Mouse (Mus musculus) liver, embryonic 13.5 days (tissue): ENCODE results near the gene Crb1. TPM values are rescaled to one million over a fixed set of nuclear protein-coding genes. Genes with fewer than 3 reads are reported as not detected.

Source experiments
- ATAC-seq: fragments of 200-750 bp; cut with Nextera tagmentation; 2 replicates; pipeline ENCODE4 v1.8.0; 2017; ENCODE audit warnings: low read depth, mild to moderate bottlenecking, moderate number of reproducible peaks, moderate library complexity
- DNase-seq: peaks from one replicate; pipeline ENCODE4 v3.0.0; 2022
- H3K27ac ChIP-seq: fragments of 300-500 bp; sonication (generic); 2 replicates; pipeline ENCODE4 v1.5.1; 2015; ENCODE audit warnings: moderate library complexity, mild to moderate bottlenecking, inconsistent platforms
- H3K27me3 ChIP-seq: fragments of 300-500 bp; sonication (generic); 2 replicates; pipeline ENCODE4 v1.6.1; 2015; ENCODE audit warnings: mild to moderate bottlenecking, inconsistent platforms
- H3K36me3 ChIP-seq: fragments of 300-500 bp; sonication (generic); 2 replicates; pipeline ENCODE4 v1.6.1; 2015; ENCODE audit warnings: mild to moderate bottlenecking, inconsistent platforms
- H3K4me1 ChIP-seq: fragments of 300-500 bp; sonication (generic); replicated peaks from 2 replicates; pipeline ENCODE4 v1.6.1; 2015; ENCODE audit warnings: inconsistent platforms
- H3K4me2 ChIP-seq: fragments of 300-500 bp; sonication (generic); 2 replicates; pipeline ENCODE4 v1.6.1; 2015; ENCODE audit warnings: inconsistent platforms, mild to moderate bottlenecking, moderate library complexity
- H3K4me3 ChIP-seq: fragments of 300-500 bp; sonication (generic); replicated peaks from 2 replicates; pipeline ENCODE4 v1.5.1; 2015; ENCODE audit warnings: mild to moderate bottlenecking, inconsistent platforms
- H3K9ac ChIP-seq: fragments of 300-500 bp; sonication (generic); 2 replicates; pipeline ENCODE4 v1.6.1; 2015; ENCODE audit warnings: mild to moderate bottlenecking, inconsistent platforms
- H3K9me3 ChIP-seq: fragments of 300-500 bp; sonication (generic); replicated peaks from 2 replicates; pipeline ENCODE4 v1.6.1; 2016; ENCODE audit warnings: inconsistent platforms
- WGBS: fragments of 180-500 bp; shearing (Covaris S2); methylation state at CpG from one replicate; pipeline ENCODE4 v1.1.7; 2015; ENCODE audit not compliant: insufficient replicate concordance; 5-methylcytosine and 5-hydroxymethylcytosine counted together
- polyA plus RNA-seq: library from polyadenylated mRNA; unstranded; fragments of >200 nt; fragmentation: Nextera tagmentation; extraction: Ambion mirVana; gene quantifications from 2 replicates; pipeline ENCODE4 v1.2.1, GENCODE M21; 2015

Crb1 gene
- polyA plus RNA-seq, 1 experiment from 2014 or later = not detected

DNA sequence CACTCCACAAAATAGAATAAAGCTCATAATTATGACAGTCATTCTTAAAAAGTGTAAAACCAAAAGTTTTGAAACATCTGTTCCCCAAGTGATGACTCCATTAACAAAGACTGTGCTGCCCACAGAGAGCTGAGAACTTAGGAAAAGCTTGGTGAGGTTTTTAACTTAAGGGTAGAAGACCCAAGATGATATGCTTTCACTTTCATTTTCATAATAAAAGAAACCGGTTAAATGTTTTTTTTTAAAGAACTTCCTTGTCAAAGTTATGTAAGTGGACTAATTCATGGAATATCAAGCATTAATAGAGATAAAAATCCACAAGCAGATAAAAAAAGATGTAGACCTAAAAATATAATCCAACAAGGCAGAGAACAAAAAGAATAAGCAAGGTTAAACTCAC lies 113.7 kb downstream of the Crb1 start:
- no peaks in the 10 kb centered on the region for H3K27me3 ChIP-seq
- no peak for DNase-seq
- ATAC-seq = no peak
- H3K9ac ChIP-seq = no peak overlapping the region
- no peaks in the 10 kb centered on the region for H3K36me3 ChIP-seq
- no peak overlapping the region for H3K4me2 ChIP-seq
- H3K27ac ChIP-seq = no peak overlapping the region
- no peak overlapping the region for H3K4me3 ChIP-seq
- 24% methylated on average over 1 of the region's 1 CpGs for WGBS
- H3K9me3 ChIP-seq = no peaks in the 10 kb centered on the region
- H3K4me1 ChIP-seq = no peaks in the 10 kb centered on the region

DNA sequence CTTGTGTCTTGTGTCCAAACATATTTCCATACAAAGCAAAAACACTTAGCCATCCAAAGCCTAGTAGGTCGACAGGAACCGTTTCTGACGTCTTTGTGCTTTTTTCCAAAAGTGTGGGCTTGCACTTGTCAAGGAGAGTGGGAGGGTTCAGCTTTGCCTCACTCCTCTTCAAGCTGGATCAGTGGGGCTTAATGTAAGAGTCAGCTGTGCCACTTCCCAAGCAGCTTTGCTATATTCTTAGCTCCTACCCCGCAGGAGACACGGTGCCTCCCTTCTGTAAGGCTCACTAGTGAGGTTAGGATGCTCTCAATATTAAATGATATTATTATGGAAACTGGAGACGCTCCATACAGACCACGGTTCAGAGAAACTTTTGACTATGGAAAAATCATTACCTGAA lies 121.3 kb downstream of the Crb1 start:
- ATAC-seq (no peak), DNase-seq (no peak)
- no peaks in the 10 kb centered on the region for H3K36me3 ChIP-seq
- H3K27ac ChIP-seq = no peak overlapping the region
- H3K4me2 ChIP-seq = no peak overlapping the region
- H3K27me3 ChIP-seq = no peaks in the 10 kb centered on the region
- no peak overlapping the region for H3K4me3 ChIP-seq
- H3K4me1 ChIP-seq = no peaks in the 10 kb centered on the region
- 57% methylated on average over 7 of the region's 7 CpGs for WGBS
- no peaks in the 10 kb centered on the region for H3K9me3 ChIP-seq
- no peak overlapping the region for H3K9ac ChIP-seq

DNA sequence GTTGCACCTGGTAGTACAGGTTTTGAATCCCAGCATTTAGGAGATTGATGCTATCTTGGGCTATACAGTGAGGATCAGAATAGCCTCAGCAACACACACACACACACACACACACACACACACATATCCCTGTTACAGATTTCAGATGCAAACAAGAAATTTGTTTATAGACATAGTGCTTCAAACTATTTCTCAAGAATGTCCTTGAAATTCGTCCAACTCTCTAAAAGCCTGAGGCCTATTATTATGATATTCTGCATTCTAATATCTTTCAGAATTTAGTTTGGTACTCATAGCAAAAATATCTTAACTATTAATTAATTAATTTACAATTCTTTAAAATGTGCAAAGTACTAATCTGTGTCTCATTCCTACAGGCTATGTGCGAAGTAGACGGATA lies 124.9 kb downstream of the Crb1 start:
- WGBS = 74% methylated on average over 3 of the region's 3 CpGs
- no peak for DNase-seq

DNA sequence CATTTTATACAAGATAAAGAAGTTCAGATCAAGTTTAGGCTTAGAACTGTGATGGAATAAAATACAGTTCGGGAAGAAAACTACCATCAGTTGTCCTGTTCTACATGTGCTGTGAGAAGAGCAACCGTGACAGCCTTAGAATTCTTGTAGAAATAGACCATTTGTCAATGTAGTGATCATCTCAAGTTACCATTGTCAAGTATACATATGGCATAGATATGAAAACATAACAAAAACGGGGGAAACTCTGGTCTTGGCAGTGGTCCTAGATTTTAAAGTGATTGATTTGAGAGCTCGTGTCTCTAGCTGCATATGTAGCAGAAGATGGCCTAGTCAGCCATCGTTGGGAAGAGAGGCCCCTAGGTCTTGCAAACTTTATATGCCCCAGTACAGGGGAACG lies 127.7 kb downstream of the Crb1 start:
- WGBS = 57% methylated on average over 6 of the region's 6 CpGs
- no peak for DNase-seq

More for the DNA sequence above, 124.9 kb downstream of the Crb1 start:
- no peaks in the 10 kb centered on the region for H3K36me3 ChIP-seq
- no peaks in the 10 kb centered on the region for H3K9me3 ChIP-seq
- H3K4me2 ChIP-seq = no peak overlapping the region
- H3K27ac ChIP-seq = no peak overlapping the region
- no peak overlapping the region for H3K4me3 ChIP-seq
- H3K9ac ChIP-seq = no peak overlapping the region
- H3K27me3 ChIP-seq = no peaks in the 10 kb centered on the region
- no peak for ATAC-seq
- no peaks in the 10 kb centered on the region for H3K4me1 ChIP-seq

DNA sequence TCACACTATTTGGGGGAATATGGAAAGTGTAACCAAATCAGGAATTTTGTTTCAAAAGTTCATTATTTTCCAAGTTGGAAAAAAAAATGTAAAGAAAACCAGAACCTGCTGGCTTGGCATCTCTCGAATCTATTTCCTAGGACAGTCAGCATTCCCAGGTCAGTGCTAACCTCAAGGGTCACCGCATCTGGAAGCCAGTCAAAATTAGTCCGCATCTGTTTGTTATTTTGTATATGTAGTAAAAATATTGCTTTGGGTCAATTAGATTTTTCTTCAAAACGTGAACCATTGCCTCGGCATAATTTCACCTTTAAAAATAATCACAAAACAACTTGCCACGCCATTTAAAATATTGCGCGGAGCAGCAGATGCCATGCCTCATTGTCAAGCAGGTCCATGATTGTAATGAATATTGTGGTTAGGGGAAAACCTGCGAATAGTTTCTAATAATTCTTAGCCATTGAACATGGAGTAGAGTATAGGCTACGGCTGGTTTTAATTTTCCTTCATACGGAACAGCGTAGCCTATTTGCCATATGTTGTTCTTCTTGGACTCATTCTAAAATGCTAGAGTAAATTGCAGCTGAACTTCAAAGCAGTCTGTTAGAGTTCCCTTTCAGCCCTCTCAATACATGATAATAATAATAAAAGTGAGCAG lies 130.0 kb downstream of the Crb1 start:
- H3K36me3 ChIP-seq = no peaks in the 10 kb centered on the region
- ATAC-seq (no peak), DNase-seq (no peak)
- WGBS = 78% methylated on average over 12 of the region's 12 CpGs
- H3K27me3 ChIP-seq = no peaks in the 10 kb centered on the region
- H3K27ac ChIP-seq = no peak overlapping the region
- no peaks in the 10 kb centered on the region for H3K9me3 ChIP-seq
- no peak overlapping the region for H3K4me3 ChIP-seq
- no peak overlapping the region for H3K4me2 ChIP-seq
- H3K4me1 ChIP-seq = no peaks in the 10 kb centered on the region
- H3K9ac ChIP-seq = no peak overlapping the region

More for the DNA sequence above, 127.7 kb downstream of the Crb1 start:
- H3K9ac ChIP-seq = no peak overlapping the region
- no peaks in the 10 kb centered on the region for H3K9me3 ChIP-seq
- H3K4me1 ChIP-seq = no peaks in the 10 kb centered on the region
- no peak overlapping the region for H3K4me3 ChIP-seq
- ATAC-seq = no peak
- H3K27ac ChIP-seq = no peak overlapping the region
- H3K27me3 ChIP-seq = no peaks in the 10 kb centered on the region
- H3K36me3 ChIP-seq = no peaks in the 10 kb centered on the region
- no peak overlapping the region for H3K4me2 ChIP-seq

DNA sequence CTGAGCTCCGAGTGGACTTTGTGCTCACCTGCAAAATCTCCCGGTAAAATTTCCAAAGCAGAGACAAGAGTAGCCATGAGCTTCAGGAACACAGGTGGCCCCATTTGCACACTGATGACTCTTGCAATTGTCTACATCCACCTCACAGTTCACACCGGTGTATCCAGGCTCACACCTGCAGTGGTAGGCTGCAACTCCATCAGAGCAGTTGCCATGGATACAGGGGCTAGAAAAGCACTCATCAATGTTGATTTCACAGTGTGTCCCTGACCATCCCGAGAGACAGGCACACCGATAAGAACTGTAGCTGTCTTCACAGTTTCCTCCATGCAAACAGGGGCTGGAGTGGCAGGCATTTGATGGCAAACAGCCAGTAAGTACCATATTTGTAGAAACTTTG lies 140.1 kb downstream of the Crb1 start:
- WGBS = 53% methylated on average over 5 of the region's 5 CpGs
- no peak overlapping the region for H3K4me3 ChIP-seq
- no peak overlapping the region for H3K27ac ChIP-seq
- no peaks in the 10 kb centered on the region for H3K27me3 ChIP-seq
- no peak overlapping the region for H3K9ac ChIP-seq
- no peaks in the 10 kb centered on the region for H3K4me1 ChIP-seq
- ATAC-seq (no peak), DNase-seq (no peak)
- no peaks in the 10 kb centered on the region for H3K9me3 ChIP-seq
- H3K4me2 ChIP-seq = no peak overlapping the region
- H3K36me3 ChIP-seq = no peaks in the 10 kb centered on the region

DNA sequence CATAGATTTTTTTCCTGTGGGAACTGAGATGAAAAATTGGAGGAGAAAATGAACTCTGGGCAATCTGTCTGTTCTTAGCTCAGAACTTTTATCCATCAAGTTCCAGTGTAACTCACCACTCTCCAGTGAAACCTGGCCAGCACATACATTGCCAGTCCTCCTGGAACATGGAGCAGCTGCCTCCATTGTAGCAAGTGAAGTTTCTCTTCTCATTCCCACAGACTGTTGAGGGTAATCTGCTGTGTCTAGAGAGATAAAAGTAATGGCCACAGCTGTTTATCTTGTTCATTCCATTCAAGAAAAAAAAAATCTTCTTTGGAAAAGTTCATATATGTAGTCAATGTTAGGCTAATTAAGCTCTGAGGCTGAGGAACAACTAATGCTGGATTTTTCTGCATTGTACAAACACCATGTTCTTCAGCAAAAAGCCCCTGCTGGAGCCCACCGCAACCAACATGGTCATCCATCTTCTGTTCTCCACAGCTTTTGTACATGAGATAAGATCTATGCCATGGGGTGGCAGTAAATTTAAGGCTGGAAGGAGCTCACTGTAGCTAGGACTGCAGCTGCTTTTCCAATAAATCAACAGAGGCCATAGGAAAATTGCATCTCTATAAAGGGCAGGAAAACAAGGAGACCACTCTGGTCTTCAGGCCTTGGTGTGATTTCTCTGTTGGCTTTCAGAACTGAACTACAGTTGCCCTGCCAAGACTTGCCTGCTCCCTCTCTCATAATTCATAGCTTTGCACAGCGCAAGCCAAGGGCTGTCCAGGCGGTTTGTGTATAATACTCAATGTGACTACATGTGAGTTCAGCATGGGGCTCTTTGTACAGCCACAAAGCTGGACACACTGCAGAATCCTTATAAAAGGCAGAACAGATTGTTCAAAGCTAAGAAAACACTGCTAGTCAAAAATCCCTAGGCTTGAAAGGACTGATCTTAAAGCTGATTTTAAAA lies 142.0 kb downstream of the Crb1 start:
- Histone ChIP-seq H3K9me3 (no peaks in the 10 kb centered on the region), H3K4me2 (no peak overlapping the region), H3K9ac (no peak overlapping the region), H3K4me1 (no peaks in the 10 kb centered on the region), H3K27me3 (no peaks in the 10 kb centered on the region), H3K4me3 (no peak overlapping the region), H3K36me3 (no peaks in the 10 kb centered on the region), H3K27ac (no peak overlapping the region)
- DNase-seq (no peak), ATAC-seq (no peak)
- 82% methylated on average over 3 of the region's 3 CpGs for WGBS

DNA sequence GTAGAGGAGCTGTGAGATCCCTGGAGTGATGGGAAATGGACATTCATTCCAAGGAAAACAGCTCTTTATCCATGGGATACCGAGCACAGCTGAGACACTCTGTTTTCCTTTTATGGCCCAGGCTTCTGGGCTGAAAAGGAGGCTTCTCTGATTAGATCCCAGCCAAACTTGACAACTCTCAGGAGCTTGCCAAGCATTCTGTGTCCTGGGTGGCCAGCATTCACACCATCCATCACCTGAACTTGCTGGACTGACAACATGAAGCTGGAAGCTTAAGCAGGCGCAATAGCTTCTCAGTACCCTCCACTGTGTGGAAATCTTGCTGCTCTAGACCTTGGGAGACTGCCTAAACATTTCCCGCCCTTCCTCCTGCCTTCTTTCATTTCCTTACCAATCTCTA lies 144.3 kb downstream of the Crb1 start:
- Histone ChIP-seq H3K4me3 (no peak overlapping the region), H3K27me3 (no peaks in the 10 kb centered on the region), H3K4me1 (no peaks in the 10 kb centered on the region), H3K9ac (no peak overlapping the region), H3K27ac (no peak overlapping the region), H3K4me2 (no peak overlapping the region), H3K36me3 (no peaks in the 10 kb centered on the region), H3K9me3 (no peaks in the 10 kb centered on the region)
- DNase-seq (no peak), ATAC-seq (no peak)
- 44% methylated on average over 3 of the region's 3 CpGs for WGBS

DNA sequence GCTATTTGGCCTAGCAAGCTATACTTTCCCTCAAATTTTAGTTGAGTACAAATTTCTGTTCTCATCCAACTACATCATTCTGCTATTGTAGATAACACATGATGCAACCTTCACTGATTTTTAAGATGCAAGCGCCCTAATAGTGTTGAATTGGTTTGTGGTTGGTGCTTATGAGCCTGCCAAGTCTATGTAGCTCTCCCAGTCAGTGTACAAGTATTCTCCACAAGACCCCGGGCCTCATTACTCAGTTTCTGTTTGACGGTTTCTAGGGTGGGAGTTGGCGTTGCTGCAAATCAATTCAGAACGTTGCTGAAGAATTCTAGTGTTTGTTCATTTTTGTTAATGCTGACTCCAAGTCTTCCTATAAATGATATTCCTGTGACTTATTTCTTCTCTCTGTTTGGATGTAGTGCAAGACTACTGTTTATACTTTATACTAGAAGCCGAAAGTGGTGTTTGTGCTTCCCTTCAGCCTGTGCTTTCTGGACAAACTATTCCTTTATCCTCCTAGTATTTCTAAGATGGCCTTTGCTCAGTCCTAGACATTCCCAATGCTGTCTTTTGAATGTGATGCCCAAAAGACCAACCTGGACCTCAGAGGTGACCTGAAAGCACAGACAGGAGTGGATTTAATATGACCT lies 152.5 kb downstream of the Crb1 start:
- Histone ChIP-seq H3K27me3 (no peaks in the 10 kb centered on the region), H3K9ac (no peak overlapping the region), H3K4me3 (no peak overlapping the region), H3K36me3 (no peaks in the 10 kb centered on the region), H3K27ac (no peak overlapping the region), H3K4me1 (no peaks in the 10 kb centered on the region), H3K4me2 (no peak overlapping the region), H3K9me3 (no peaks in the 10 kb centered on the region)
- no peak for ATAC-seq
- DNase-seq = no peak
- 65% methylated on average over 6 of the region's 6 CpGs for WGBS

DNA sequence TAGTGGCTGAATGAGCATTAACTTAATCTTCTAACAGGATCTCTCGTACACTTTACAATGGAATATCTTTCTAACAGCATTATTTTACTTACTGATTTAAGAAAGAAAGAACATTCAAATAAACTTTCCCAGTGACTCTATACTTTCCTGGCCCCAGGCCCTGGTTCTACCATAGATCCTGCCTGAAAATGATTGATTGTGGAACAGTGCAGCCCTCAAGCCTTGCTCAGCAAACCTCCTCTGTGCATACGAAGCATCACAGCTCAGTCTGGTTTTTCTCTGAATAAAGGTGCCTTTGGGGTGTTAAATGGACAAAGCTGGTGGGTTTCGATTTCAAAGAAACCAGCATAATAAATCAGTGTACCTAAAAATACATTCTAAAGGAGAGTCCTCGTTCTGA lies 153.1 kb downstream of the Crb1 start:
- Histone ChIP-seq H3K9ac (no peak overlapping the region), H3K27ac (no peak overlapping the region), H3K4me1 (no peaks in the 10 kb centered on the region), H3K4me3 (no peak overlapping the region), H3K36me3 (no peaks in the 10 kb centered on the region), H3K4me2 (no peak overlapping the region), H3K27me3 (no peaks in the 10 kb centered on the region), H3K9me3 (no peaks in the 10 kb centered on the region)
- WGBS = 63% methylated on average over 4 of the region's 4 CpGs
- no peak for ATAC-seq
- DNase-seq = no peak

DNA sequence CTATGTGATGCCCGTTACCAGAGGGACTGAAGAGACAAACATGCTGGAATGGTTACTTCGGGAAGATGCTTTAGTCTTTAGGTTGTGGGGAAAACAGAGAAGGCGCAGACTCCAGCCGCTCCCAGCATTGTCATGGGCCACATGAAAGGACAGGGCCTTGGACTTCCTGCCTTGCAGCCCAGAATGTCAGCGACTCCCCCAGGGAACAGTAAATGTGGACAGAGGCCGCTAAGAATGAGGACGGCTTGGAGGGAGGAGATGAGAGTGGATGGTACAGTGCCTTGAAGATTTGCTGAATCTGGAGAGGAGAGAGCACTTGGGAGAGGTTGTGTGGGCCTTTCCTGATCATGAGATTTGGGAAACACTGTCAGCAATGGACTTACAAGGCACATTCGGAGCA lies 161.6 kb downstream of the Crb1 start:
- no peaks in the 10 kb centered on the region for H3K9me3 ChIP-seq
- 54% methylated on average over 8 of the region's 8 CpGs for WGBS
- no peak for ATAC-seq
- no peaks in the 10 kb centered on the region for H3K4me1 ChIP-seq
- no peak for DNase-seq
- no peak overlapping the region for H3K27ac ChIP-seq
- H3K9ac ChIP-seq = no peak overlapping the region
- no peak overlapping the region for H3K4me3 ChIP-seq
- H3K4me2 ChIP-seq = no peak overlapping the region
- H3K36me3 ChIP-seq = no peaks in the 10 kb centered on the region
- H3K27me3 ChIP-seq = no peaks in the 10 kb centered on the region
